Mouse (Mus musculus) liver, adult 2 months (tissue): ENCODE data around the gene Pdlim7. TPM values are rescaled to one million over a fixed set of nuclear protein-coding genes. Genes with fewer than 3 reads are reported as not detected.
A peak's percentile ranks its signal among the peaks of the same experiment; 100 is the strongest.

Source experiments
- DNase-seq: peaks from one replicate; pipeline ENCODE4 v3.0.0-alpha.2; 2011; ENCODE audit warnings: low read depth, low spot score; ENCODE audit errors: extremely low read depth
- H3K27ac ChIP-seq: fragments of 200-500 bp; replicated peaks from 2 replicates; pipeline ENCODE4 v1.5.1; 2012; ENCODE audit warnings: low read depth, mild to moderate bottlenecking, control low read depth, inconsistent platforms, low read length; ENCODE audit not compliant: insufficient read depth
- H3K27me3 ChIP-seq: fragments of 200-500 bp; 2 replicates; pipeline ENCODE4 v1.6.1; 2012; ENCODE audit warnings: mild to moderate bottlenecking, moderate library complexity, low read length, inconsistent platforms; ENCODE audit not compliant: control insufficient read depth, insufficient read depth
- H3K36me3 ChIP-seq: fragments of 200-500 bp; 2 replicates; pipeline ENCODE4 v1.6.1; 2012; ENCODE audit warnings: low read length, inconsistent platforms; ENCODE audit not compliant: control insufficient read depth, insufficient read depth
- H3K4me1 ChIP-seq: fragments of 200-500 bp; 2 replicates; pipeline ENCODE4 v1.6.1; 2011; ENCODE audit warnings: low read length; ENCODE audit not compliant: control insufficient read depth, insufficient read depth
- H3K4me3 ChIP-seq: fragments of 200-500 bp; 2 replicates; pipeline ENCODE4 v1.5.1; 2011; ENCODE audit warnings: low read depth, mild to moderate bottlenecking, control low read depth, low read length, moderate library complexity; ENCODE audit not compliant: insufficient read depth
- H3K79me2 ChIP-seq: fragments of 200-500 bp; 2 replicates; pipeline ENCODE4 v1.6.1; 2012; ENCODE audit warnings: inconsistent platforms, mild to moderate bottlenecking, low read length, moderate library complexity; ENCODE audit not compliant: control insufficient read depth, insufficient read depth
- H3K9ac ChIP-seq: fragments of 200-500 bp; 2 replicates; pipeline ENCODE4 v1.6.1; 2012; ENCODE audit warnings: low read depth, mild to moderate bottlenecking, control low read depth, inconsistent platforms, low read length
- CTCF ChIP-seq: fragments of 200-500 bp; IDR thresholded peaks from 2 replicates; pipeline ENCODE4 v1.5.1; 2011; ENCODE audit warnings: low read depth, low read length, control low read depth
- POLR2A ChIP-seq: fragments of 200-500 bp; IDR thresholded peaks from 2 replicates; pipeline ENCODE4 v1.6.1; 2011; ENCODE audit warnings: low read length, control low read depth; ENCODE audit not compliant: insufficient read depth; ENCODE audit errors: extremely low read depth
- WGBS: fragments of 180-500 bp; shearing (Covaris S2); methylation state at CpG from one replicate; pipeline ENCODE4 v1.1.7; 2018; 5-methylcytosine and 5-hydroxymethylcytosine counted together
- polyA plus RNA-seq: library from polyadenylated mRNA; depleted of rRNA; stranded (reverse); fragments of >200 nt; gene quantifications from 2 replicates; pipeline ENCODE4 v1.2.3, GENCODE M21; 2012
- total RNA-seq: library from RNA; depleted of rRNA; stranded (reverse); fragments of >200 nt; gene quantifications from 2 replicates; pipeline ENCODE4 v1.2.3, GENCODE M21; 2014

Pdlim7 gene
- total and polyA plus RNA-seq, 2 experiments: 6.4 to 10.2 TPM

DNA sequence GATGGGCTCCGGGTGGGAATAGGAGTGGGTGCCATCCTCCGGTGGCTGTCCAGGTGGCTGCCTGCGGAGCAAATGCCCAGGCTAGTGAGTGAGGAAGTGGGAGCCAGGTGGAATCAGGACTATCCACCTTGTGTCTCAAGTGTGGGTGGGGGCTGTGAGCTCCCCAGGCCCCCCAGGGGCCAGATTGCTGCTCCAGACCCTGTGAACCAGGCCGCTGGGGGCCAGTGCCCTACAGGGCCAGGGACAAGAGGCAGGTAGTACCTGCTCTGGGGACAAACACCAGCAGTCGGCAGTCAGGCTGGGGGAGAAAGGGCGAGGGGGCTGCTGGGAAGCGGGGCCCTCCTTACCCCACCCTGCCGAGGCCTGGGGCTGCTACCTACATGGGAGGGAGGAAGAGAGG, 37.2 kb downstream of the Pdlim7 start:
- DNase-seq: no peak
- no peaks in the 10 kb centered on the region; the same call in 1 of the 2 replicates for H3K4me1 ChIP-seq
- TF ChIP-seq CTCF (no peak), POLR2A (no peak)
- no peaks in the 10 kb centered on the region for H3K36me3 ChIP-seq
- H3K27ac ChIP-seq: no peak overlapping the region
- H3K79me2 ChIP-seq: no peaks in the 10 kb centered on the region
- H3K27me3 ChIP-seq: peaks cover 12% of the 10 kb centered on the region; the same call in 1 of the 2 replicates
- no peak overlapping the region for H3K4me3 ChIP-seq
- WGBS: 93% methylated on average over 8 of the region's 8 CpGs
- H3K9ac ChIP-seq: no peak overlapping the region

DNA sequence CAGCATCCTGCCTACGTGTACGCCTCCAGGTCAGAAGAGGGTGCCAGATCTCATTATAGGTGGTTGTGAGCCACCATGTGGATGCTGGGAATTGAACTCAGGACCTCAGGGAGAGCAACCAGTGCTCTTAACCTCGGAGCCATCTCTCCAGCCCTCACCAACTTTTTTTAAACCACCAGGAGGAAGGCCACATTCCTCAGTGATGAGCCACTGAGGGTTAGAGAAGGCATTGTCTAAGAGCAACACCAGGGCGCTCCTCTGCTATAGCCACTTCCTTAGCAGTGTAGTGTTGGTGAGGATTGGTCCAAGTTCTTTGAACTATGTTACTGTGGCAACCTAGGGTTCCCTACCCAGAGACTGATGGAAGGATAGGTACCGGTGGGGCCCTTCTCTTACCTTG, 37.7 kb downstream of the Pdlim7 start:
- Histone ChIP-seq H3K79me2 (no peaks in the 10 kb centered on the region), H3K27me3 (peaks cover 12% of the 10 kb centered on the region; the same call in 1 of the 2 replicates), H3K4me1 (no peaks in the 10 kb centered on the region; the same call in 1 of the 2 replicates), H3K4me3 (no peak overlapping the region), H3K27ac (no peak overlapping the region), H3K36me3 (no peaks in the 10 kb centered on the region), H3K9ac (no peak overlapping the region)
- no peak for DNase-seq
- TF ChIP-seq POLR2A (no peak), CTCF (no peak)
- WGBS: 94% methylated on average over 5 of the region's 5 CpGs

DNA sequence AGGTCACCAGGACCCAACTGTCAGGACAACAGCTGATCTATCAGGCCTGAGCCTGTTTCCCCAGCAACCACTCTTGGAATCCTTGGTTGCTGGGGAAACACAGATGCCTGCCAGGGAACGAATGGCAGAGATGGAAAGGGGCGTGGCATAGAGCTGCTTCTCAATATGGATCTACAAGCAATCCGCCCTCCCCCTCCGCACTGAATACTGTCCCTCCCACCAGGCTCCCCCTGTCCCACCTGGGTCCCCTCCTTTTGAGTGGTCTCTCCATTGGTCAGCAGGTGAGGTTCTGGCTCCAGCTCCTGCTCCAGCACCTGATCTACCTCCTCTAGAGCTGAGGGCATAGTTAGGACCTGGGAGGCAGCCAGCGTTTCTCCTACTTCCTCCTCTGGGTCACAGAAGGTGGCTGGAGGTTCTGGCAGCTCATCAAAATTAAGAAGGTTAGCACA, 38.8 kb downstream of the Pdlim7 start:
- WGBS: 61% methylated on average over 5 of the region's 5 CpGs
- no peaks in the 10 kb centered on the region for H3K36me3 ChIP-seq
- DNase-seq: peak; percentile 22
- no peaks in the 10 kb centered on the region; the same call in 1 of the 2 replicates for H3K4me1 ChIP-seq
- no peak overlapping the region for H3K27ac ChIP-seq
- H3K4me3 ChIP-seq: no peak overlapping the region
- no peaks in the 10 kb centered on the region for H3K79me2 ChIP-seq
- peaks cover 12% of the 10 kb centered on the region; the same call in 1 of the 2 replicates for H3K27me3 ChIP-seq
- TF ChIP-seq POLR2A (no peak), CTCF (no peak)
- no peak overlapping the region for H3K9ac ChIP-seq

DNA sequence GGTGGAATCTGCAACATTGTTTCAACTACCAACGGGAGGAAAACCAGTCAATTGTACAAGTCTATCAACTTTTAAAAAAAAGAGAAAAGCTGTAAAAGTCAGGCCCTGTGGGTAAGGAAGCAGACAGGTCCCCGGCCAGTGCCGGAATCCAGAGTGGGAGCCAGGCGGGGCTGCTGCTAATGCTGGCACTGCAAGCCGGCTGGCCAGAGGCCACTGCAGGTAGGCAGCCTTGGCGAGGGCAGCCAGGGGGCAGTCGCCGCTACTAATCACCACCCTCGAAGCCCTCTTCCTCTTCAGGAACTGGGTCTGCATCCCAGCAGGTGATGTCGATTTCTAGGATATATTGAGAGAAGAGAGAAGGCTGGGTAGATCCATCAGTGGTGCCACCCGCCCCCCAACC, 39.5 kb downstream of the Pdlim7 start:
- Histone ChIP-seq H3K4me3 (no peak overlapping the region), H3K36me3 (no peaks in the 10 kb centered on the region), H3K79me2 (no peaks in the 10 kb centered on the region), H3K9ac (no peak overlapping the region), H3K27me3 (peaks cover 12% of the 10 kb centered on the region; the same call in 1 of the 2 replicates), H3K27ac (no peak overlapping the region), H3K4me1 (no peaks in the 10 kb centered on the region; the same call in 1 of the 2 replicates)
- DNase-seq: no peak
- TF ChIP-seq POLR2A (no peak), CTCF (no peak)
- WGBS: 81% methylated on average over 11 of the region's 11 CpGs

DNA sequence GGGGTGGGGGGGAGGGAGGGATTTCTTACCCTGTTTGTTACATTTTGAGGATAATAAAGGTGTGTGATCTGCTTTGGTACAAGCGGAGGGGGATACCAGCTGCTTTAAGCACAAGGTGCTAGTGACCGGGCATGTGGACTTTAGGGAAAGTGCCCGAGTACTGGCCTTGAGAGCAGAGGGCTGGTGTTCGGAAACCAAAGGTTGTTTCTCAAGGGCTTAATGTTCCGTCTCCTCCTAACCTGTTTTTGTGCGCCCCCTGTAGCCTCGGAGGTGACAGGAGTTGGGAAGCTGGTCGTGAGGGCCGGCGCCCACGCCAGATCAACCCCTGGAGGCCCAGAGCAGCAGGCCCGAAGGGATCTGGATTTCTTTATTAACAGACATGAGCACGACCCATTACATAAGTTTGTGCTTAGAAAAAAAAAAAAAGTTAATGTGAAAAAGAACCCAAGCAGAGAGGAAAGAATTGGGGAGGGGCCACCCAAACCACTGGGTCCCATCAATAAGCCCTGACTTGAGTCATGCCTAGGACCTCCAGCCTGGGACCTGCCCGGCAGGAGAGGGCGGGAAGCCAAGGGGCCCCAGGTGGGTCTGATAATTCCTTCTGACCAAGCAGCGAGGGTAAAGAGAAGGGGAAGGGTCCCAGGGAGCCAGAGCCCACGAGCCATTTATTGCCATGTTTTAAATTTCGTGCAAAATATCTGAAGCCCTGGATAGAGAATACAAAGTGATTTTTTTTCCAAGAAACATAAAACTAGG, 40.2 kb downstream of the Pdlim7 start:
- H3K4me3 ChIP-seq: no peak overlapping the region
- H3K79me2 ChIP-seq: no peaks in the 10 kb centered on the region
- H3K27ac ChIP-seq: no peak overlapping the region
- no peak for DNase-seq
- H3K4me1 ChIP-seq: no peaks in the 10 kb centered on the region; the same call in 1 of the 2 replicates
- H3K9ac ChIP-seq: no peak overlapping the region
- WGBS: 57% methylated on average over 18 of the region's 18 CpGs
- no peak for TF ChIP-seq CTCF
- no peak for TF ChIP-seq POLR2A
- H3K27me3 ChIP-seq: peaks cover 12% of the 10 kb centered on the region; the same call in 1 of the 2 replicates
- no peaks in the 10 kb centered on the region for H3K36me3 ChIP-seq
